Mouse (Mus musculus): ENCODE results near the gene Eaf1. TPM values are rescaled to one million over a fixed set of nuclear protein-coding genes. Genes with fewer than 3 reads are reported as not detected.

Gene Eaf1
- polyA plus RNA-seq, 1 experiment from 2014 or later = 21.0 TPM

DNA sequence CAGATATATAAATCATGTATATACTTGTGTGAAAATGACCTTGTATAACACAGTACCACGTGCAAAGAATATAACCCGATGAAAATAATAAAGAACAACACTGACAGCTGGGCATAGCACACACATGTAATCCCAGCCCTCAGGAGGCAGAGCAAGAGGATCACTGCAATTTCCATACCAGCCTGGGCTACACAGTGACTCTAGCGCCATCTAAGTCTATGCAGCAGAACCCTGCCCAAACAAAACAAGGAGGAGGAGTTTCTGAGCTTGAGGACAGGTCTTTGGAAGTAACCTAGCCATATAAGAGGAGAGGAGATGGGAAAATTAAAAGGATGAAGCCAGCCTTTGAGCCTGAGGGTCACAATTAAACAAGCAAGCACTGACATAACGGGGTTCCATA, 24.5 kb upstream of the Eaf1 start:
- no peaks in the 10 kb centered on the region for H3K36me3 ChIP-seq (ENCODE audit: control insufficient read depth, insufficient read depth, low read length)
- no peak overlapping the region for H3K4me2 ChIP-seq (ENCODE audit: low read depth, low read length)
- no peak overlapping the region for H3K27ac ChIP-seq (ENCODE audit: low read length)
- no peaks in the 10 kb centered on the region for H3K4me1 ChIP-seq (replicated peaks; ENCODE audit: control insufficient read depth, insufficient read depth, low read length)
- WGBS = 51% methylated on average over 4 of the region's 4 CpGs
- no peaks in the 10 kb centered on the region for H3K9me3 ChIP-seq (ENCODE audit: control insufficient read depth, low read length)
- no peak for ATAC-seq (ENCODE audit: low read depth)
- no peaks in the 10 kb centered on the region for H3K27me3 ChIP-seq (ENCODE audit: control insufficient read depth, insufficient read depth, low read depth, low read length)
- H3K9ac ChIP-seq (ENCODE audit: low read length) = no peak overlapping the region
- no peak overlapping the region for H3K4me3 ChIP-seq (ENCODE audit: low read length)

GRCm38 (mm10) chr14:31472451-31473061, 21.6 kb upstream of the Eaf1 start:
- no peak for ATAC-seq (ENCODE audit: low read depth)
- Histone ChIP-seq H3K4me3 (ENCODE audit: low read length) (no peak overlapping the region), H3K27ac (ENCODE audit: low read length) (no peak overlapping the region), H3K36me3 (ENCODE audit: control insufficient read depth, insufficient read depth, low read length) (no peaks in the 10 kb centered on the region), H3K9me3 (ENCODE audit: control insufficient read depth, low read length) (no peaks in the 10 kb centered on the region), H3K9ac (ENCODE audit: low read length) (no peak overlapping the region), H3K27me3 (ENCODE audit: control insufficient read depth, insufficient read depth, low read depth, low read length) (no peaks in the 10 kb centered on the region), H3K4me2 (ENCODE audit: low read depth, low read length) (no peak overlapping the region), H3K4me1 (replicated peaks; ENCODE audit: control insufficient read depth, insufficient read depth, low read length) (no peaks in the 10 kb centered on the region)
- 5% methylated on average over 5 of the region's 5 CpGs for WGBS

- no peak overlapping the region for H3K27ac ChIP-seq (ENCODE audit: low read length)
- WGBS = 77% methylated on average over 2 of the region's 2 CpGs
Observed at GRCm38 (mm10) chr14:31473297-31473696, 20.9 kb upstream of the Eaf1 start.

GRCm38 (mm10) chr14:31482417-31482816, 11.8 kb upstream of the Eaf1 start:
- H3K27me3 ChIP-seq (ENCODE audit: control insufficient read depth, insufficient read depth, low read depth, low read length) = no peaks in the 10 kb centered on the region
- H3K9ac ChIP-seq (ENCODE audit: low read length) = no peak overlapping the region
- H3K27ac ChIP-seq (ENCODE audit: low read length) = no peak overlapping the region
- 84% methylated on average over 5 of the region's 5 CpGs for WGBS
- H3K36me3 ChIP-seq (ENCODE audit: control insufficient read depth, insufficient read depth, low read length) = peaks cover 57% of the 10 kb centered on the region
- H3K9me3 ChIP-seq (ENCODE audit: control insufficient read depth, low read length) = no peaks in the 10 kb centered on the region
- H3K4me2 ChIP-seq (ENCODE audit: low read depth, low read length) = no peak overlapping the region
- no peak overlapping the region for H3K4me3 ChIP-seq (ENCODE audit: low read length)
- no peak for ATAC-seq (ENCODE audit: low read depth)
- no peaks in the 10 kb centered on the region for H3K4me1 ChIP-seq (replicated peaks; ENCODE audit: control insufficient read depth, insufficient read depth, low read length)

More at GRCm38 (mm10) chr14:31473297-31473696, 20.9 kb upstream of the Eaf1 start:
- no peaks in the 10 kb centered on the region for H3K9me3 ChIP-seq (ENCODE audit: control insufficient read depth, low read length)
- H3K4me3 ChIP-seq (ENCODE audit: low read length) = no peak overlapping the region
- no peaks in the 10 kb centered on the region; the same call in 1 of the 2 replicates for H3K36me3 ChIP-seq (ENCODE audit: control insufficient read depth, insufficient read depth, low read length)
- no peak overlapping the region for H3K9ac ChIP-seq (ENCODE audit: low read length)
- H3K4me1 ChIP-seq (replicated peaks; ENCODE audit: control insufficient read depth, insufficient read depth, low read length) = no peaks in the 10 kb centered on the region
- no peak for ATAC-seq (ENCODE audit: low read depth)
- H3K4me2 ChIP-seq (ENCODE audit: low read depth, low read length) = no peak overlapping the region
- H3K27me3 ChIP-seq (ENCODE audit: control insufficient read depth, insufficient read depth, low read depth, low read length) = no peaks in the 10 kb centered on the region

DNA sequence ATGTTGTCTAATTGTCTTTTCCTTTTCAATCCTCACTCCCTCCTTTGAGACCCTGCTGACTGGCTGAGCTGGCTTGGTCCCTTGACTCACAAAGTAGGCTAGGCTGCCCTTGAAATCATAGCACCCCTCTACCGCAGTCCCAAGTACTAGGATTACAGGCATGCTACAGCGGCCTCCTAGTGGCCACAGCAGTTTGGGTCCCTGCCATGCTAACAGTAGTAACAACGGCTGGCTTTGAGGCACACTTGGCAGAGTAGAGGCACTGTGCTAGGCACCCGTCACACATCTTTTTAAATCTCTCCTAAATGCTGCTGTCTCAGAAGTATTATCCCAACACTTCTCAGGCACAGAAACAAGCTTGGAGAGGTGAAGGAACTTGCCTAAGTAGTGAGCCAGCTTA, 7.7 kb upstream of the Eaf1 start:
- Histone ChIP-seq H3K27ac (ENCODE audit: low read length) (no peak overlapping the region), H3K4me2 (ENCODE audit: low read depth, low read length) (no peak overlapping the region), H3K27me3 (ENCODE audit: control insufficient read depth, insufficient read depth, low read depth, low read length) (no peaks in the 10 kb centered on the region), H3K4me3 (ENCODE audit: low read length) (no peak overlapping the region), H3K9ac (ENCODE audit: low read length) (no peak overlapping the region), H3K9me3 (ENCODE audit: control insufficient read depth, low read length) (no peaks in the 10 kb centered on the region), H3K36me3 (ENCODE audit: control insufficient read depth, insufficient read depth, low read length) (peaks cover 43% of the 10 kb centered on the region), H3K4me1 (replicated peaks; ENCODE audit: control insufficient read depth, insufficient read depth, low read length) (no peaks in the 10 kb centered on the region)
- WGBS = 77% methylated on average over 4 of the region's 4 CpGs
- no peak for ATAC-seq (ENCODE audit: low read depth)

GRCm38 (mm10) chr14:31488055-31488454, 6.1 kb upstream of the Eaf1 start:
- Histone ChIP-seq H3K36me3 (ENCODE audit: control insufficient read depth, insufficient read depth, low read length) (peaks cover 32% of the 10 kb centered on the region), H3K4me1 (replicated peaks; ENCODE audit: control insufficient read depth, insufficient read depth, low read length) (no peaks in the 10 kb centered on the region), H3K9ac (ENCODE audit: low read length) (no peak overlapping the region), H3K4me2 (ENCODE audit: low read depth, low read length) (no peak overlapping the region), H3K27ac (ENCODE audit: low read length) (no peak overlapping the region), H3K27me3 (ENCODE audit: control insufficient read depth, insufficient read depth, low read depth, low read length) (no peaks in the 10 kb centered on the region), H3K9me3 (ENCODE audit: control insufficient read depth, low read length) (no peaks in the 10 kb centered on the region), H3K4me3 (ENCODE audit: low read length) (no peak overlapping the region)
- ATAC-seq (ENCODE audit: low read depth) = no peak
- 92% methylated on average over 6 of the region's 6 CpGs for WGBS

DNA sequence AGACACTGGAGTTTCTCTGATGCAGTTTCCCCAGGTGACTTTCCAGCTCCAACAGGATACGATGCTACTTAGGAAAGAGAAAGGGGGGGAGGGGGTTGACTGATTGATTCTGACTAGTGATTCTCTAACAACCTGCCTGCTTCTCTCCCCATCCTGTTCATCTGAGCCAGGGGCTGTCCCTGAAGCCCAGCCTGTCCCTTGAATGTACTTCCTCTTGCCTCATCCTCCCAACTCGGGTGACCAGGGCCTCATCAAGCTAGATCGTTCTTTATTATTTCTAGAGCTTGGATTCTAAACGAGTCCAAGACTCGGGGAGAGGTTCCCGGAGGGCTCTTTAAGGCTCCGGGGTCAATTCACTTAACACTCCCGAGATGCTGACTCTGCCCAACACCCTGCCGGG, 298 bp upstream of the Eaf1 start:
- H3K4me2 ChIP-seq (ENCODE audit: low read depth, low read length) = peak overlapping the region; percentile 64
- peak overlapping the region; percentile 70 for H3K4me3 ChIP-seq (ENCODE audit: low read length)
- ATAC-seq (ENCODE audit: low read depth) = no peak
- no peaks in the 10 kb centered on the region for H3K9me3 ChIP-seq (ENCODE audit: control insufficient read depth, low read length)
- no peaks in the 10 kb centered on the region for H3K27me3 ChIP-seq (ENCODE audit: control insufficient read depth, insufficient read depth, low read depth, low read length)
- peaks cover 11% of the 10 kb centered on the region; the same call in 1 of the 2 replicates for H3K36me3 ChIP-seq (ENCODE audit: control insufficient read depth, insufficient read depth, low read length)
- H3K4me1 ChIP-seq (replicated peaks; ENCODE audit: control insufficient read depth, insufficient read depth, low read length) = peaks cover 15% of the 10 kb centered on the region
- peak overlapping the region; percentile 84 for H3K9ac ChIP-seq (ENCODE audit: low read length)
- no peak overlapping the region for H3K27ac ChIP-seq (ENCODE audit: low read length)
- 28% methylated on average over 9 of the region's 9 CpGs for WGBS

DNA sequence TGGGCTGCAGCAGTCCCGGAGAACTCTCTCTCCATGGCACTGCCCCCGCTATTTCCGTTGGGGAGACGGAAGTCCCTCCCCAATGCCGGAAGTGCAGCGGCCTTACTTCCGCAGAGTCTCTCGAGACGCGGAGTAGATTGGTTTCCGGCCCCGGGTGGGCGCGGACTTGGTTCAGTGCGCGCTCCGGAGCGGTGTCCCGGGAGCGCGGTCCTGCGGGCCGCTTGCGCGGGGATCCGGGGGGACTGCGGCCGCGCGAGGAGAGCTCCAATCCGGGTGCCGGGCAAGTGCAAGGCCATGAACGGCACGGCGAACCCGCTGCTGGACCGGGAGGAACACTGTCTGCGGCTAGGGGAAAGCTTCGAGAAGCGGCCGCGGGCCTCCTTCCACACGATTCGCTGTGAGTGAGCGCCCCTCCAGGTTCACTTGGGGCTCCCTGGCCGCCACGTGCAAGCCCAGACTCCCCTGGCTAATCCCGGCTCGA, 816 bp downstream of the Eaf1 start, which contains the start of gene Mettl6:
TSS of gene Mettl6 (minus strand) at position 66 of the 481 bp plus-strand sequence.
- peaks cover 15% of the 10 kb centered on the region for H3K4me1 ChIP-seq (replicated peaks; ENCODE audit: control insufficient read depth, insufficient read depth, low read length)
- peak within 1 kb of the TSS; percentile 64 for H3K4me2 ChIP-seq (ENCODE audit: low read depth, low read length)
- peaks cover 12% of the 10 kb centered on the region for H3K36me3 ChIP-seq (ENCODE audit: control insufficient read depth, insufficient read depth, low read length)
- peak; percentile 97 for ATAC-seq (ENCODE audit: low read depth)
- peak within 1 kb of the TSS; percentile 87 for H3K27ac ChIP-seq (ENCODE audit: low read length)
- peak within 1 kb of the TSS; percentile 70 for H3K4me3 ChIP-seq (ENCODE audit: low read length)
- no peaks in the 10 kb centered on the region for H3K9me3 ChIP-seq (ENCODE audit: control insufficient read depth, low read length)
- H3K9ac ChIP-seq (ENCODE audit: low read length) = peak within 1 kb of the TSS; percentile 84
- no peaks in the 10 kb centered on the region for H3K27me3 ChIP-seq (ENCODE audit: control insufficient read depth, insufficient read depth, low read depth, low read length)
- under 1% methylated on average over 48 of the region's 49 CpGs for WGBS

DNA sequence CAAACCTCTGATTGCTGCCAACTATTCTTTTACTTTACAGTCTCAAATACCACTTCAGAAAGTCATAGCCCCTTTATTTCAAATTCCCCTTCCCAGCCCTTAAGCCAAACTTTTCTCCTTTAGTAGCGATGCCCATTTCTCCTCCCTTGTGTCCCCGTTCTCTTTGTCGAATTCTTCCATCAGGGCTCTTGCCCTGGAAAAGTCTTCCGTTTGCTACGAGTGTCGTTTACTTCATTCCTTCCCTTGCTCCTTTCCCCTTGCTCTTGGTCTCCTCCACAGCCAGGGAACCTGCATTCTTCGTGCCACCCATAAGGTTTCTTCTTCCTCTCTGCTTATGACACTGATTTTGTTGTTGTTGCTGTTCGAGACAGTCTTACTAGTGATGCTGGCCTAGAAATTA, 1.3 kb downstream of the Eaf1 start:
- ATAC-seq (ENCODE audit: low read depth) = no peak
- Histone ChIP-seq H3K27me3 (ENCODE audit: control insufficient read depth, insufficient read depth, low read depth, low read length) (no peaks in the 10 kb centered on the region), H3K4me2 (ENCODE audit: low read depth, low read length) (peak overlapping the region; percentile 64), H3K36me3 (ENCODE audit: control insufficient read depth, insufficient read depth, low read length) (peaks cover 14% of the 10 kb centered on the region), H3K27ac (ENCODE audit: low read length) (peak overlapping the region; percentile 87), H3K4me3 (ENCODE audit: low read length) (peak overlapping the region; percentile 70), H3K4me1 (replicated peaks; ENCODE audit: control insufficient read depth, insufficient read depth, low read length) (peaks cover 15% of the 10 kb centered on the region), H3K9me3 (ENCODE audit: control insufficient read depth, low read length) (no peaks in the 10 kb centered on the region), H3K9ac (ENCODE audit: low read length) (peak overlapping the region; percentile 84)
- 1% methylated on average over 8 of the region's 8 CpGs for WGBS

Data from lung, embryonic 16.5 days (tissue).